In genomic region chr10:67482268-67482667, GRCm38 (mm10) we compare ENCODE assay signal across 12 mouse cellular contexts. TPM values are rescaled to one million over a fixed set of nuclear protein-coding genes. Genes with fewer than 3 reads are reported as not detected.
DNase-seq lines count a peak whose midpoint lies in the region; ATAC-seq lines count a peak whose summit lies in the region.
"Had no signal": no experiment of that assay in that cellular context is flagged by ENCODE, and none has a peak within 500 bp of the region (broad histone marks: within the 10 kb centered on the region; RNA-seq: fewer than 3 reads in every experiment).

No protein-coding gene starts in this region.

- H3K36me3 ChIP-seq in hindbrain, embryonic 16.5 days (ENCODE audit: control insufficient read depth, insufficient read depth, low read length): no peaks in the 10 kb centered on the region
- H3K36me3 ChIP-seq in hindbrain, embryonic 14.5 days (replicated peaks; ENCODE audit: control insufficient read depth, insufficient read depth): no peaks in the 10 kb centered on the region
- H3K36me3 ChIP-seq: stomach, embryonic 15.5 days had no signal

- DNase-seq in hindbrain, embryonic 14.5 days (ENCODE audit: low spot score): no peak
- peak; percentile 55 to 59 for DNase-seq in cerebellum, postnatal 25 days
- DNase-seq in layer of hippocampus, postnatal 10 days (ENCODE audit: low spot score in 2 of 2): peak; percentile 37 to 41
- peak; percentile 28 for DNase-seq in right cerebral cortex, postnatal 14 days
- DNase-seq in kidney, postnatal 14 days: no peak
- DNase-seq in c-Kit-positive CD71-positive TER-119-positive erythroid progenitor cells, embryonic 14.5 days (ENCODE audit: low spot score): no peak
- DNase-seq in adrenal gland, postnatal 4 days (ENCODE audit: low spot score in 2 of 2): no peak
- DNase-seq: kidney, adult 9 months had no signal

- H3K4me1 ChIP-seq in hindbrain, embryonic 16.5 days (ENCODE audit: control insufficient read depth, insufficient read depth, low read depth, low read length): no peaks in the 10 kb centered on the region
- H3K4me1 ChIP-seq in hindbrain, embryonic 14.5 days (replicated peaks; ENCODE audit: control insufficient read depth, insufficient read depth, low read length): no peaks in the 10 kb centered on the region
- H3K4me1 ChIP-seq: stomach, embryonic 15.5 days had no signal

- H3K27ac ChIP-seq in hindbrain, embryonic 16.5 days (ENCODE audit: low read depth, low read length): no peak overlapping the region
- H3K27ac ChIP-seq in hindbrain, embryonic 14.5 days: no peak overlapping the region
- H3K27ac ChIP-seq: liver, embryonic 14.5 days; stomach, embryonic 15.5 days had no signal

- H3K9ac ChIP-seq in hindbrain, embryonic 16.5 days (ENCODE audit: low read depth, low read length): no peak overlapping the region
- no peak overlapping the region for H3K9ac ChIP-seq in hindbrain, embryonic 14.5 days
- H3K9ac ChIP-seq: liver, embryonic 14.5 days; stomach, embryonic 15.5 days had no signal

- no peaks in the 10 kb centered on the region for H3K27me3 ChIP-seq in hindbrain, embryonic 16.5 days (replicated peaks; ENCODE audit: control insufficient read depth, insufficient read depth, low read length)
- no peaks in the 10 kb centered on the region for H3K27me3 ChIP-seq in hindbrain, embryonic 14.5 days (ENCODE audit: control insufficient read depth, insufficient read depth, low read length)
- H3K27me3 ChIP-seq: stomach, embryonic 15.5 days had no signal

- H3K4me3 ChIP-seq in hindbrain, embryonic 16.5 days (ENCODE audit: low read length): no peak overlapping the region
- no peak overlapping the region for H3K4me3 ChIP-seq in hindbrain, embryonic 14.5 days (replicated peaks; ENCODE audit: low read length)
- H3K4me3 ChIP-seq: stomach, embryonic 15.5 days had no signal

- 52% methylated on average over 14 of the region's 14 CpGs for whole genome bisulfite sequencing in hindbrain, embryonic 16.5 days
- 68% methylated on average over 14 of the region's 14 CpGs for WGBS in hindbrain, embryonic 14.5 days

- no peak for ATAC-seq in hindbrain, embryonic 16.5 days
- no peak for ATAC-seq in hindbrain, embryonic 14.5 days (ENCODE audit: low FRiP score)

- H3K9me3 ChIP-seq in hindbrain, embryonic 16.5 days (ENCODE audit: control insufficient read depth, low read length): no peaks in the 10 kb centered on the region
- H3K9me3 ChIP-seq in hindbrain, embryonic 14.5 days (ENCODE audit: control insufficient read depth, low read length): no peaks in the 10 kb centered on the region
- H3K9me3 ChIP-seq: stomach, embryonic 15.5 days had no signal

- peak overlapping the region; percentile 6; the same call in 1 of the 2 replicates for H3K4me2 ChIP-seq in hindbrain, embryonic 16.5 days (ENCODE audit: low read length)
- H3K4me2 ChIP-seq in hindbrain, embryonic 14.5 days (replicated peaks): no peak overlapping the region
- H3K4me2 ChIP-seq: midbrain, embryonic 11.5 days; stomach, embryonic 15.5 days had no signal

RNA-seq across cellular contexts. Expression of gene Egr2, which starts 53.0 kb away (rescaled TPM):
- 1.4 and 1.8 TPM in 2 replicates for polyA plus RNA-seq in hindbrain, embryonic 16.5 days (2015; fragmentation: Nextera tagmentation; extraction: Ambion mirVana)
- 1.2 and 1.8 TPM in 2 replicates for polyA plus RNA-seq in hindbrain, embryonic 14.5 days (2014; fragmentation: Nextera tagmentation; extraction: Ambion mirVana)
- total RNA-seq in layer of hippocampus, postnatal 10 days (2021): 1 to 10 TPM; 3.2 to 4.2 TPM
- 1 to 10 TPM; 1.6 to 2.1 TPM for total RNA-seq in adrenal gland, postnatal 4 days (2021)
- polyA plus RNA-seq: midbrain, embryonic 11.5 days had no signal

Comparison
In these comparisons a context has a peak if more than half of its experiments do, and no peak if none do; other contexts are left out.
1. DNase-seq: peak in cerebellum, postnatal 25 days (2 of 2), layer of hippocampus, postnatal 10 days (2 of 2) and right cerebral cortex, postnatal 14 days (single experiment); none in hindbrain, embryonic 14.5 days (single experiment), kidney, postnatal 14 days (single experiment), c-Kit-positive CD71-positive TER-119-positive erythroid progenitor cells, embryonic 14.5 days (single experiment) and adrenal gland, postnatal 4 days (0 of 2).